Mouse (Mus musculus) neutrophil, adult 5-6 weeks (primary cell): Measurements from ENCODE around the gene Sulf2. TPM values are rescaled to one million over a fixed set of nuclear protein-coding genes. Genes with fewer than 3 reads are reported as not detected.

Source experiments
- ATAC-seq: fragments of 151-379, 151-347 bp; 2 replicates; pipeline ENCODE4 v1.8.0; 2017; ENCODE audit warnings: mild to moderate bottlenecking, moderate TSS enrichment; ENCODE audit not compliant: insufficient number of reproducible peaks, poor library complexity, low FRiP score, severe bottlenecking; ENCODE audit errors: extremely low read depth
- total RNA-seq: library from RNA; stranded (forward); fragments of 200-1000 nt; gene quantifications from 2 replicates; pipeline ENCODE4 v1.2.3, GENCODE M21; 2017

The Sulf2 gene
- total RNA-seq, 1 experiment from 2014 or later = 3.0 TPM

DNA sequence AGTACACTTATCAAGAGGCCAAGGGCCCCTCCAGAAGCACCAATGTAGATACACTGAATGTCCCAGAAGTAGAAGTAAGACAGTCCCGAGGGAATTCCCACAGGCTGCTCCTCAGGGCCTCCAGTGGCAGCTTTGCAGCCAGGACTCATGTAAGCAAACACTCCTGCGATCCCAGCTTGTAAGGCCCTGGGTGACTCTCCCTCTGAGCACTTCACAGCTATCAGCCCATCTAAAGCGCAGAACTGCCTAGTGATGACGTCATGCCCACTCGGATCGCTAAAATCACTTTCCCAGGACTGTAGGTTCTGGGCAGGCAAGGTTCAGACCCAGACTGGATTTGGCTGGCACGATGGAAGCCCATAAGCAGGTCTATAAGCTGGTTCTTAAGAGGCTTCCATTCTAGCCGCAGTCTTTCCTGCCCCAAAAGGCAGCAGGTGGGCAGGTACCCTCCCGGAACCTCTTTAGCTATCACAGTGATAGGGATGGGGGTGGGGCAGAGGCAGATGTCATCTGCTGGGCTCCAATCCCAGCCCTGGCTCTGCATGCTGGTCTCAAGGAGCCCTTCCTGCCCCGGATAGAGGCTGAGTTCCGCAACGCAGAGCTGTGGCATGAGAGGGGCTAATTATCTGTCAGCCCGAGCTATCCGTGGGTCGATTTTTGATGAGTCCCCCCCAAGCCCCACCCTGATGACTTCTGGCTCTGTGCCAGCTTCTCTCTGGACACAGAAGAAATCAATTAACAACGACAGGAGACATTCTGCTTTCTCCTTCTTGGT lies 19.6 kb downstream of the Sulf2 start:
- ATAC-seq = no peak

DNA sequence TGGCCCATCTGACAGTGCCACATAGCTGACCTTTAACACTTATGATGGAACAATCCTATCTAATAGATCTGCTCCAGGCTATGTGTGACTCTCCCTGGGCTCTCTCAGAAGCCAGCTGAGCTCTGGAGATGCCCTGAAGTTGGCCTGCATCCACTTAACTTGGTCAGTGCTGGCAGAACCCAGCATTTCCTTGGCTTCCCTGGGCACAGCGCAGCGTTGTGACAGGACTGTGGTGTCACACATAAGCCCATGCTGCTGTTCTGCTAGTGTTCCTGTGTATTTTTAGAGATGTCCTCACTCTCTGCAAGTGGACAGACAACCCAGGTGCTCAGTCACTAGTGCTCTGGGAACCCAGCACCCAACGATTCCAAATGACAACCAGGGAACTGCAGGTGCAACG lies 26.7 kb downstream of the Sulf2 start:
- no peak for ATAC-seq

DNA sequence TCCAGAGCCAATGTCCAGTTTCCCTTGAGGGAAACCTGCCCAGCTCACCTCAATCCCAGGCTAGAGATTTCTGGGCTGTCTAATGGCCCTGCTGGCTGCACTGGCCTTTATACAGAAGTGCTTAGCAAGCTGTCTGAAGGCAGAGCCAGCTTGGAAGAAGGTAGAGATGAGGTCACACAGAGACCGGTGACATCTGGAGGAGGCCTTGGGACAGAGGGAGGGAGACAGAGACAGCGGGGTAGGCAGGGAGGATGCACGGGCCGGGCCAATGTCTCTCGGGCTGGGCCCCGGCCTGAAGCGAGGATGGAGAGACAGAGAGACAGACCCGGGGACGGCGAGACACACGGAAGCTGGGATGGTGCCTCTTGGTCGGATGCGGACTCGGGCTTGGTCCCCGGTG lies 27.4 kb downstream of the Sulf2 start:
- ATAC-seq = no peak

DNA sequence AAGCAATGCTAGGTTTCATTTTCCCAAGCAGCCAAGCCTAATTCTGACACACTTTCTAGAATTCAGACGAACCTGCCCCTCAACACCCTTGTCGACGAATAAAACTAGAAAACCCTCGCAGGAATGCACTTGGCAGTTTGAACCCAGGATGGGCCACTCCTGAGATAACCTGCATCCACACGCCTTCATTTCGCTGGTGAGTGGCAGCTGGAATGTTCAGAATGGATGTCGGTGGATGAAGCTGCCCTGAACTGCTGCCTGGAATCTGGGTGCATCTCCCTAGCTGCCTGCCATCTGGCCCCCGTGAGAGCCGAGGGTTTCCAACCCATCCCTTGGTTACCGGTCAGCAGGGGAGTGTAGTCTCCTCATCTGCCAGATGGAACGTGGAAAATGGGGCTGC lies 29.1 kb downstream of the Sulf2 start:
- no peak for ATAC-seq

DNA sequence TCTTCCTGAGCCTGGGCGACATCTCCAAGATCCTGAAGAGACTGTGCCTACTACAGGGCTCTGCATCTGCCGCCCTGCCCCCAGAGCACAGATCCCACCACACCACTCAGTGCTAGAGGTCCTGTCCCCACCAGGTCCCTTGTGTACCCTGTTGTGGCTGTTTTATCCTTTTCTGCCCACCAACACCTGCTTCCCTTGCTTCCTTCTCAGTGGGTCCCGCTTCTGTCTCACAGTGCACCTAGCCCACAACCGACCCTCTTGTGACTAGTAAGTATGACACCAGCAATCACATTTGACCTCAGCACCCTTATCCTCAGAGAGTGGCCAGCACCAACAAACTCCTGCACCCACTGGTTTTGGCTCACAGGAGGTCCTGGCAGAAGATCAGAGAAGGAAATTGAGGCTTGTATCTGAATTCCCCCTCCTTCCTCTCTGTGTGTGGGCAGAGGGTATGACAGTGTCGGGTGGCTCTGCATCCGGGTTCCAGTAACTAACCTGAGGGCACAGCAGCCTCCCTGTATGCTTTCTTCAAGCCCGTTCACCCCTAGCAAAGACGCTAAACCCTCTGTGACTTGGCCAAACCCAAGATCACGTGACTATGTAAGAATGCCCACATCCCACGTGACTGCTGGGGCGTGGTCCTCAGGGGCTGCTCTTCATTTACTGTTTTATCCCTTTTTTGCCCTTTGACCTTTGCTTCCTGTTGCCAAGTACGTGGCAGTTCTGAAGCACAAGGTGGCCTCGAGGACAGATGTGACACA lies 29.8 kb downstream of the Sulf2 start:
- ATAC-seq = no peak

DNA sequence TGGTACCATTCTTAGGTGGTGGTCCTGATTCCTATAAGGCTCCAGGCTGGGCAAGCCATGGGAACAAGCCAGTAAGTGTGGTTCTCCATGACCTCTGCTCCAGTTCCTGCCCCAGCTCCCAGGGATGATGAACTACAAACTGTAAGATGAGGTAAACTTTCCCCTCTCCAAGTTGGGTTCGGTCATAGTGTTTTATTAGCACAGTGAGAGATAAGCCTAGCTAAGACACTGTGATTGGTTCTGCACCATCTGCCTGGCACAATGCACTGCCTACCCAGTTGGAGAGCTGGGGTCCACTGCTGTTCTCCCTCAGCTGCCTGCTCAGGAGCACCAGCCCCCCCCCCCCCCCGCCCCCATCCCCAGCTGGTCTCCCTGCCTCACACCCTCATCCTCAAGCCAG lies 30.4 kb downstream of the Sulf2 start:
- no peak for ATAC-seq

DNA sequence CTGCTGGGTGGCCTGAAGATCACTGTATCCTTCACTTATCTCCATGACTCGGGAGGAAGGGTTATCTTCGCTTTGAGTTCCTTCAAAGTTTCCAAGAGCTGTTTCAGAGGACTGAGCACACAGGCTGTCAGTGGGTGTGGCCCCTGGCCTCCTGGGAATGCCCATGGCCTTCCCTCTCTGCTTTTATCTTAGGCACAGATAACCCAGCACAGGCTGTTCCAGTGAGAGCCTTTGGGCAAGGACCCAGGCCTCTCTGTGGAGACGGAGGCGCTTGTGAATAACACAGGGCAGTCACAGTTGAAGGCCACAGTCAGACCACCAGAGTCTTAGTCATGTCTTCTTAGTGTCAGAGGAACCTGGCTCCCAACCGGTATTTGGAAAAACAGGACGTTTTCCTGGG lies 32.7 kb downstream of the Sulf2 start:
- no peak for ATAC-seq

DNA sequence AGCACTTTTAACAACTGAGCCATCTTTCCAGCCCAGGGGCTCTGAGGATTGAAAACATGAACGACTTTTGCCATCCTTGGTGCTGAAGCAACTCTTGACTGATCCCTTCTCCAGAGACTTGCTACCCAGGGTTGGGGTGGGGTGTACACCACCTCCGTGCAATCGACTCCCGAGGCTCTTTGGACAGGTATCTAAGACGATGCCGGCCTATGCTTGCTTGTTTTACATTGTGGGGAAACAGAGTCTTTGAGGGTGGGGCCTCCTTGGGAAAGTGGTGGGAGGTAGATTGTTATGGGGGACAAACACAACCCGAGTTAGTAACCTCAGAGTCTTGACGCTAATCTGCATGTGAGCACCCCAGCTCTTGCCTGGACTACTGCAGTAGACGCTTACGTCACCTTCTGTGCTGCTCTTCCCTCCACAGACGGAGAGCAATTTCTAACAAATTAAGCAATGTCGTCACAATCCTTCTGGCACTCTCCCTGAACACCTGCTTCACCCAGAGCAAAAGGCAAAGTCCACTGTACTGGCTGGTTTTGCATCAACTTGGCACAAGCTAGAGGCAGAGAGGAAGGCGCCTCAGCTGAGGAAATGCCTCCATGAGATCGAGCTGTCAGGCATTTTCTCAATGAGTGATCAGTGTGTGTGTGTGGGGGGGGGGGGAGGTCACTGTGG lies 33.6 kb downstream of the Sulf2 start:
- ATAC-seq = no peak

DNA sequence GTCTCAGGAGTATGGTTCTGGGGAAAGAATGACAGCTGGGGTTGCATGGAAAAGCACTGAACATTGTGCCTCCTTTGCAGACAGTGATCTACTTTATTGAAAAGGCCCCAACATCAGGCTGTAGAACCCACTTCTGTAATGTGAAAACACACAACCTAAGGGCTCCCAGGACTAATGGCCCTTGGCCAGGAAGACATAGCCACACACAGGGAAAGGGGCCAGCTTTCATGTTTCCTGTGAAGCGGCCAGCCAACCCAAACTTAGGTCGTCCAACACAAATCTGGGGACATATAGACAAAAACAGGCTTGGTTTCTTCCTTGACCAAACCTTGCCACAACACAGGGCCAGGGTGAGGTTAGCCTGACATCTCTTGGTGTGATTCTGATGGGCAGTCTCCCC lies 35.5 kb downstream of the Sulf2 start:
- no peak for ATAC-seq

DNA sequence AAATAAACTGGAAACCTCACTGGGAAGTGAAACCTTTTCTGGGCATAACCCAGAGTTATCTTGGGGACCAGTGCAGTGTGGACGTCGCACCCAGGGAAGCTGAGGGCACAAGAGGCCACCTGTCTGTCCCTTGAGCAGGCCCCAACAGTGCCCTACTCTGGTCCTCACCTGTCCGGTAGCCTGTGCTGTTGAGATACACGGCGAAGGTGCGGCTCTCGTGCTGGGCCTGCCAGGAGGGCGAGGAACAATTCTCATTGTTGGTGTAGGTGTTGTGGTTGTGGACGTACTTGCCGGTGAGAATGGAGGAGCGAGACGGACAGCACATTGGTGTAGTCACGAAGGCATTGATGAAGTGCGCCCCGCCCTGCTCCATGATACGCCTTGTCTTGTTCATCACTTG lies 38.8 kb downstream of the Sulf2 start:
- ATAC-seq = no peak

DNA sequence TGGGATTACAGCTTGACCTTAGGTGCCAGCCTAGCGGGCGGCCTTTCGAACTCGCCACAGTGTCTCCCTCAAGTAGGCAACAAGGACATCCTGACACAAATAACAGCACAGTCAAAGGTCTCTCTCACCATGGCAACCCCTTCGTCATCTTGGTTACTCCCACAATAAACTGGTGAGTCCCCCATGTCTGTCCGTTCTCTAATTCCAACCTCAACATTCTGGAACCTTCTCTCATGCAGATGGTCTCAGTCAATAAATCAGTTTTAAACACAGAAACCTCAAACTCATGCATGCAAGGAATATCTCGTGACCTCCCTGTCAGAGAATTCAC lies 39.2 kb downstream of the Sulf2 start:
- no peak for ATAC-seq

DNA sequence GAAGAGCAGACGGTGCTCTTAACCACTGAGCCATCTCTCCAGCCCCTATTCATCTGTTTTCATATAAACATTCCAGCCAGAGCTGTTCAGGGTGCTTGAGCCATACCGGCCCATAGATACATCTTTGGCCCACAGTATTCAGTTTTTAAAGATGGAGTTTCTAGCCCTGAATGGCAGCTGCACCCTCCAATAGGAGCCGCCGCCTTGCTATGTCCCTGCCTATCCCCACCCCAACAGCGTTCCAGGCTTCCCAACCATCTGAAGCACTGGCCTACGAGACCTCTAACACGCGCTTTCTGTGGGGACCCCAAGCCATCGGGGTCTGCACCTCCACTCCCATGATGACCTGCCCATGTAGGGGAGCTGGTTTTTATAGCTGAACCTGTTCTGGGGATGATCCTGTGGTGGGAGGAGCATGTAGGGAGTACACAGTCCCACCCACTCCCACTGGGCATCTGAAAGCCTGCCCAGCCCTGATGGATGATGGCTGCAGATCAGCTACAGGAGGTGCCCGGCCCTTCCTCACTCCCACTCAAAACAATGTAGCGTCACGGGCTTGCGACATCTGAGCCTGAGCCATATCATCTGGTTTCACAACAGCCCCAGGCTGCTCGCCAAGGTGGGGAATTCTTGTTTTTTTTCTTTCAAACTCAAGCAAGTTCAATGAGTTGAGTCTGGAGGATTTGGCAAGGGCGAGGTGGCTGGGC lies 39.7 kb downstream of the Sulf2 start:
- no peak for ATAC-seq

DNA sequence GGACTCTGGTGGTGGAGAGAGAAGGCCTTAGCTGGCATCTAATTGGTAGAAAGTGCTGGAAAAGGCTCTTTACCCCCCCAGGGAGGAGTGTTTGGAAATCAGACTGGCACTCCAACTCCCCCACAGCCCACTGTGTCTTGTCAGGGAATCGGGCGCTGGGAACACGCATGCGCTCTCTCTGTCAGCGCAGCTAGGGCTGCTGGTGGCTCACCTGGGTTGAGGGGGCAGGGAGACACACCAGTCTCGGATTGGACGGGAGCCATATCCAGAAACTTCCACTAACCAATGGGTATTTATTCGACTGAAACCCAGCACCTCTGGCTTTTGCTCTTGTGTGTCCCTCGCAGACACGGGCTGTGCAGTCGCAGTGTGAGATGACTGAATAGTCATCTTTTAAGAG lies 42.5 kb downstream of the Sulf2 start:
- no peak for ATAC-seq

DNA sequence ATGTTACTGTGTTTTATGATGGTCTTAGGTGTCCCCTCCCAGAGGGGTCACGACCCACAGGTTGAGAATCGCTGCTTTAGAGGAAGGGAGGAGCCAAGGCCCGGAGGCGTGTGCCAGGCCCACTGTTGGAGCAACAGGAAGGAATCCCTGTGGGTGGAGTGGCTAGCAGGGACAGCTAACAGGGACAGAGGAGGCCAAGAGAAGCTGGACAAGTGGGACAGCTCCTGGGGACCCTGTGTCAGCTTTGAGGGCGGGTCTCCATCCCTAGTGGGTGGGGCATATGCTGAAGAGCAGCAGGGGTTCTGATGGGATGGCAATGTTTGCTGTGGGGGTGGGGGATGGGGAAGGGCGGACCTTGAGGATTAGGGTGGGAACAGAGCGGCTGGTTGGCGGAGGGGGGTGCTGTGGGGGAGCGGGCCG lies 43.6 kb downstream of the Sulf2 start:
- no peak for ATAC-seq

DNA sequence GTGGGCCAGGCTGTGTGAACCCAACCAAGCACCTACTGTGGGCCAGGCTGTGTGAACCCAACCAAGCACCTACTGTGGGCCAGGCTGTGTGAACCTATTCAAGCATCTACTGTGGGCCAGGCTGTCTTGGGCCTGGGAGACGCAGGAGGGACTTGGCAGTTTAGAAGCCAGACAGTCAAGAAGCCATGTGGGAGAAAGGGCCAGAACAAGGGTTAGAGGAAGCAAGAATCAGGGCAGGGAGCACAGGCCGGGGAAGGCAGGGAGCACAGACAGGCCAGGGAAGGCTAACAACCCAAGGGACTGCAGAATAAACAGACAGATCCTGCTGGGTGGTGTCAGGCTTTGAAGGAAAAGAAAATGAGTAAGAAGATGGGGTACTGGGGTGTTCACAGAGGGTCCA lies 44.2 kb downstream of the Sulf2 start:
- no peak for ATAC-seq

DNA sequence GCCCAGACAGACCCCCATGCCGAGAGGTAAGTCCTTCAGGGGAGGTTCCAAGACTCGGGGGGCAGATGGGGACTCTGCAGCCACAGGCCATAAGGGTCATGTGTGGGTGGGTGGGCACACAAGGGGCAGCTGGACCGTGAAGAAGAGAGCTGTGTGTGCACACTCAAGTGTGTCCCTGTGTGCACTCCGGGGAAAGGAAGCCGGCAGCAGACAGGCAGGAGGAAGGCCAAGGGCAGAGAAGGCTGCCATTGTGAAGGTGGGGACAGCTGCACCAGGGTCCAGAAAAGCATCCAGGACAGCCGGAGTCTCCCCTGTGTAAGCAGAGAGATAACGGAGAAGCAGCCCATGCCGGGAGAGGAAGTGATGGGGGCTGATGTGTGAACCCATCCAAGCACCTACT lies 44.7 kb downstream of the Sulf2 start:
- ATAC-seq = no peak

DNA sequence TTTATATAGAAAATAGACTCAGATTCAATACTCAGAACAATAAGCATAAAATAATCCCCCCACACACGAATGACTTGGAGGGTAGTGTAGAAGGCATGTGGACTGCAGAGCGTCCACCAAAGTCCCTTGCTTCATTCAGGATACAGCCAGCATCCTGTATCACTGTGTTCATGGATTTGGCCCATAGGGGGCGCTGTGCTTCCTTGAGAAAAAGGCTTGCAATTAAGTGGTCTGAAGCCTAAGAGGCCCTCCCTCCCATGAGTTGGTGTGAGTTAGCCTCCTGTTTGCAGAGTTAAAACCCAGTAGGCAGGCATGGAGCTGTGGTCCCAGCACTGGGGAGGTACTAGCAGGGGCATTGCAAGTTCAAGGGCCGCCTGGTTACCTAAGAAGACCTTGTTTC lies 47.1 kb downstream of the Sulf2 start:
- ATAC-seq = peak; percentile 21; the same call in 1 of the 2 replicates

DNA sequence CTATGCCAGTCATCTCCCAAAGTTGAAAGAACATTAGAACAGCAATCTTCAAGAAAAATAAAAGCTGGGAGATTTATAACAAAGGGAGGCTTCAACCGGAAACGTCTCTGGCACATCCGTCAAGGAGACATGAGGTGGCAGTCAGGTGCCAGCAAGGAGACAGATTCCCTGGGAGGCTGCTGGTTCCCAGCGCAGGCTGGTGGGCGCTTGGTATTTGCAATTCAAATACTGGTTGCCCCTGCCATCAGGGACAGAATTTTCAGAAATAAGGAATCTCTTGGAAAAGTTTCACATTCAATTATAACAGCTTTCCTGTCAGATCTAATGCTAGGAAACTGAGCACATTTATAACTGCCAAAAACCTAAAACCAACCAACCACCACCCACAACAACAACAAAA lies 47.6 kb downstream of the Sulf2 start:
- no peak for ATAC-seq

DNA sequence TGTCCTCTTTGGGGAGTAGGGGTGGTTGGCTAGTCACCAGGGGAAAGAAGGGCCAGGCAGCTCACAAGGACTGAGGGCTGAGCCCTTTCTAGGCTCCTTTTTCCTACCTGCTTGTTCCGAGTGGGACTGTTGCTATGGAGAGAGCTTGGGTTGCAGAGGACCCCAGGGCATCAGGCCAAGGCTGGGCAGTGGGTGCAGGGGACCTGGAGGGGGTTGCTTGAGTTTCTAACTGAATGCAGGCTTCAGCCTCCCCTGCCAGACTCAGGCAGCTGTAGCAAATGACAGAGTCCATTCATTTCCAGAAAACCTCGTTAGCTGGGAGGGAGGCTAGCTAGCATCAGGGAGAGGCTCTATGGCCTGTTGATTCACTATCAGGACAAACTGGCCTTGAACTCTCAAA lies 48.8 kb downstream of the Sulf2 start:
- no peak for ATAC-seq

DNA sequence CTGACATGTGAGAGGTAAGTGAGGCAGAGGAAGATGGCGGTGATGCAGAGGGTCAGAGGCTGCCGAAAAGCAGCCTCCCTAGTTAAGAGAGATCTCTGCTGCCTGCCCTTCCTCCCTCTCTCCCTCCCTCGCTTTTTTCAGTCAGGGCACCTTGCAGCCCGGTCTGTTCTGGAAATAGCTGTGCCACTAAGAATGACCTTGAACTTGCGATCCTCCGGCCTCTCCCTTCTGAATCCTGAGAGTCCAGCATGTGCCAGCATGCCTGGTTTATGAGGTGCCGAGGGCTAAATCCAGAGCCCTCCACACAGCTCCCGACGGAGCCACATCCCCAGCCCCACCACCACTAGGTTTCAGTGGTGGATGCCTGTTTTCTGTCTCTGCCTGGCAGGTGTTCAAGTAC lies 49.6 kb downstream of the Sulf2 start:
- ATAC-seq = no peak
